Mouse (Mus musculus) embryonic fibroblast, embryonic 13.5 days (primary cell): Measurements from ENCODE around the gene Ldb1. TPM values are rescaled to one million over a fixed set of nuclear protein-coding genes. Genes with fewer than 3 reads are reported as not detected.
A peak's percentile ranks its signal among the peaks of the same experiment; 100 is the strongest.

Experiments
- H3K27ac ChIP-seq: 2 replicates; pipeline ENCODE4 v1.5.1; 2012; ENCODE audit warnings: low read length, control low read depth, inconsistent platforms; ENCODE audit not compliant: insufficient read depth
- H3K4me1 ChIP-seq: 2 replicates; pipeline ENCODE4 v1.6.1; 2011; ENCODE audit warnings: low read length; ENCODE audit not compliant: control insufficient read depth, insufficient read depth
- H3K4me3 ChIP-seq: 2 replicates; pipeline ENCODE4 v1.5.1; 2011; ENCODE audit warnings: mild to moderate bottlenecking, control low read depth, low read length; ENCODE audit not compliant: insufficient read depth
- CTCF ChIP-seq: IDR thresholded peaks from 2 replicates; pipeline ENCODE4 v1.5.1; 2011; ENCODE audit warnings: mild to moderate bottlenecking, control low read depth, low read length, moderate library complexity, borderline replicate concordance; ENCODE audit not compliant: insufficient read depth
- POLR2A ChIP-seq: IDR thresholded peaks from 2 replicates; pipeline ENCODE4 v1.6.1; 2011; ENCODE audit warnings: low read depth, mild to moderate bottlenecking, control low read depth, low read length, moderate library complexity
- polyA plus RNA-seq: library from polyadenylated mRNA; stranded (reverse); fragments of >200 nt; gene quantifications from 2 replicates; pipeline ENCODE4 v1.2.4, GENCODE M21; 2011; ENCODE audit warnings: low read depth; ENCODE audit not compliant: missing spikeins, insufficient read length

Ldb1 gene
- polyA plus RNA-seq, 1 experiment, result 124 TPM

DNA sequence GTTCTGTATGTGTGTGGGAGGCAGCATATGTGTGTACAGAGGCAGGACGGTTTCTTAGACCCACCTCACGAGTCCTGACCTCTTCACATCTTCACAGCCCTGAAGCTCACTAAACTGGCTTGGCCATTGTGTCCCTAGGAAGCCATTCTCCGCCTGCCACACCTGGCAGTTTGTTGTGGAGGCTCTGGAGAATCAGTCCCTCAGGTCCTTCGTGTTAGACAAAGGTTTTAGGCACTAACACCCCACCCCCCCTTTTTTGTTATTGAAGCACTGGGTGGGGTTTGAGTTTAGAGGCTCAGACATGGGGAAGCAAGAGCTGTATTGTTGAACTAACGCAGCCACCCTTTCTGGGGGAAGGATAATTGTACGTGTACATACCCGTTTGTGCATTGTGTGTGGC lies 28.3 kb upstream of the Ldb1 start:
- H3K4me1 ChIP-seq, result no peaks in the 10 kb centered on the region
- no peak for TF ChIP-seq CTCF
- H3K4me3 ChIP-seq, result no peak overlapping the region
- H3K27ac ChIP-seq, result no peak overlapping the region

DNA sequence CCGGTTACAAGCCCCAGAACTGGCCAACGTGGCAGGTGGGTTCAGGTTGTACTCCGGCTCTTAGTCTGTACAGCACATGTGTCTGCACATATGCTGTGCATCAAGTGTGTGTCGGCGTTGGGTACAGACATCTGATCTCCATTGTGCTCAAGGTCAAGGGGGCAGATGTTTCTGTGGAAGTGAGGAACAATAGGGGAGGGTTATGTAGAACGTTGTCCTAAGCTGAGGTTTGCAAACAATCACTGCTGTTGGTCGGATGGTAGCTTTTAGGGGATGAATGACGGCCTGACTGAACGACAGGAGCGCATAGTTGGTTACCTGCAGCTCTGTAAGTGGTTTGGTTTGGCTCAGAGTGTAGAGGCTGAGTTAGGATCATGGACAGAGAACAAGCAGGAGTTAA lies 23.0 kb upstream of the Ldb1 start:
- Histone ChIP-seq H3K27ac (no peak overlapping the region), H3K4me1 (0 out of 2 replicates have a peak, but pooled peaks cover 4% of the 10 kb centered on the region), H3K4me3 (no peak overlapping the region)
- no peak for TF ChIP-seq POLR2A
- no peak for TF ChIP-seq CTCF

GRCm38 (mm10) chr19:46060845-46061244 lies 15.8 kb upstream of the Ldb1 start:
- H3K27ac ChIP-seq, result no peak overlapping the region
- no peaks in the 10 kb centered on the region for H3K4me1 ChIP-seq
- no peak for TF ChIP-seq CTCF
- no peak for TF ChIP-seq POLR2A
- no peak overlapping the region for H3K4me3 ChIP-seq

GRCm38 (mm10) chr19:46058466-46058865 lies 13.5 kb upstream of the Ldb1 start:
- no peak for TF ChIP-seq POLR2A
- Histone ChIP-seq H3K4me3 (peak overlapping the region; percentile 75), H3K4me1 (no peaks in the 10 kb centered on the region; the same call in 1 of the 2 replicates), H3K27ac (no peak overlapping the region)

DNA sequence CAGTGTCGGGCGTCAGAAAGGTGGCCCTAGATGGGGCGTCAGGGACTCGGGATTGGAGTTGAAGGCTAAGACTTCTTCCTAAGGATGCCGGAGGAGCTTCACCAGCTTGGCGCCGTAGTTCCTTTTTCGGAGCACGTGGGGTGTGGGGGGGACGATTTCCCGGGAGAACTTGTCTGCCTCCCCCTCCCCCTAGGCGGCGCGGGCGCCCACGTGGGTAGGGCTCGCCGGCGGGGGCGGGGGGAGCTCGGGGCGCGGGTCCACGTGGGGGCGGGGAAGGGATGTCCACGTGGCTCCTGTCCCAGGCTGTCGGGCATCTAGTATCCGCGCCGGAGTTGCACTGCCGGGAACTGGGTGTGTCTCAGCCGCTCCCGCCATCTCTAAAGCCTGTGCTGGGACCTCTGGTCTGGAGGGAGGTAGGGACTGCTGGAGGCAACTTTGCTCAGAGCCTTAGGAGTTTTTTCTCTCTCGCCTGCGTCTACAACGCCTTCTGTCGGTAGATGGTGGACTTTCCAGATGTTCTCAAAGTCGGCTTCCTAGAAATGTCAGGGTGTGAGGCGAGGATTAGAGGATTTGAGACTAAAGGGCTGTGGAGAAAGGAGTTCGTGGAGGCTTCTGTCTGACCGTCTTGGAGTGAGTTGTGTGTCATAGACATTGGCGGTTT lies 12.1 kb upstream of the Ldb1 start:
- Histone ChIP-seq H3K27ac (peak overlapping the region; percentile 94), H3K4me3 (peak overlapping the region; percentile 75), H3K4me1 (no peaks in the 10 kb centered on the region; the same call in 1 of the 2 replicates)
- TF ChIP-seq POLR2A (peak; percentile 34; the same call in 1 of the 2 replicates), CTCF (no peak)

GRCm38 (mm10) chr19:46056388-46056946 lies 11.5 kb upstream of the Ldb1 start:
- no peaks in the 10 kb centered on the region; the same call in 1 of the 2 replicates for H3K4me1 ChIP-seq
- peak overlapping the region; percentile 75 for H3K4me3 ChIP-seq
- peak; percentile 43; the same call in 1 of the 2 replicates for TF ChIP-seq POLR2A
- no peak for TF ChIP-seq CTCF
- peak overlapping the region; percentile 94 for H3K27ac ChIP-seq

- TF ChIP-seq POLR2A, result no peak
- TF ChIP-seq CTCF, result no peak
- H3K4me3 ChIP-seq, result peak overlapping the region; percentile 75
- no peaks in the 10 kb centered on the region; the same call in 1 of the 2 replicates for H3K4me1 ChIP-seq
- H3K27ac ChIP-seq, result peak overlapping the region; percentile 94
These were observed 10.9 kb upstream of the Ldb1 start for GRCm38 (mm10) chr19:46055752-46056387.

GRCm38 (mm10) chr19:46050462-46050861 lies 5.4 kb upstream of the Ldb1 start:
- TF ChIP-seq POLR2A, result no peak
- no peak for TF ChIP-seq CTCF

DNA sequence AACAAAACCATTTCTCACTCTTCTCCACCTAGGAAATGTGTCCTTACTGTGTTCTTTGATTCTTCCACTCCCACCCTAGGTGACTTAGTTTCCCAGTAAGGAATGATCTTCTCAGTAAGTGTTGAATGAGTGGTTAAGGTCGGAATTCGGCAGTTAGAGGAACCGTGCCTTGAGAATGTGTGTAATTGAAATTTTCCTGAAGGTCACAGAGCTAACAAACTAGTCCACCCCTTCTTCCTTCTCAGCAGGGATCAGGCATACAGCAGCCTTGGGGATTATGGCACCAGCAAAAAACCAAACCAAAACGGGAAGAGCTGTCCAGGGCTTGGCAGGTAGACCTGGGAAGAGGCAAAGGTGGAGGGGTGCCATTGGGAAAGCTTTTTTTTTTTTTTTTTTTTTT lies 4.1 kb upstream of the Ldb1 start:
- Histone ChIP-seq H3K27ac (no peak overlapping the region), H3K4me3 (no peak overlapping the region), H3K4me1 (no peaks in the 10 kb centered on the region)
- no peak for TF ChIP-seq CTCF
- no peak for TF ChIP-seq POLR2A

More at GRCm38 (mm10) chr19:46050462-46050861, 5.4 kb upstream of the Ldb1 start:
- H3K4me1 ChIP-seq, result no peaks in the 10 kb centered on the region; the same call in 1 of the 2 replicates
- H3K4me3 ChIP-seq, result no peak overlapping the region
- no peak overlapping the region for H3K27ac ChIP-seq

- no peak for TF ChIP-seq CTCF
- TF ChIP-seq POLR2A, result no peak
- Histone ChIP-seq H3K27ac (no peak overlapping the region), H3K4me1 (no peaks in the 10 kb centered on the region), H3K4me3 (no peak overlapping the region)
These were observed 2.4 kb upstream of the Ldb1 start for GRCm38 (mm10) chr19:46047426-46047825.
